Mouse (Mus musculus): ENCODE data around the gene Slc19a1. TPM values are rescaled to one million over a fixed set of nuclear protein-coding genes. Genes with fewer than 3 reads are reported as not detected.

Slc19a1 gene
- polyA plus RNA-seq (2012; rRNA removed), result 18.6 and 19.3 TPM in 2 replicates
- 13.6 and 19.2 TPM in 2 replicates for polyA plus RNA-seq (2014; fragmentation: Nextera tagmentation; extraction: Ambion mirVana)

DNA sequence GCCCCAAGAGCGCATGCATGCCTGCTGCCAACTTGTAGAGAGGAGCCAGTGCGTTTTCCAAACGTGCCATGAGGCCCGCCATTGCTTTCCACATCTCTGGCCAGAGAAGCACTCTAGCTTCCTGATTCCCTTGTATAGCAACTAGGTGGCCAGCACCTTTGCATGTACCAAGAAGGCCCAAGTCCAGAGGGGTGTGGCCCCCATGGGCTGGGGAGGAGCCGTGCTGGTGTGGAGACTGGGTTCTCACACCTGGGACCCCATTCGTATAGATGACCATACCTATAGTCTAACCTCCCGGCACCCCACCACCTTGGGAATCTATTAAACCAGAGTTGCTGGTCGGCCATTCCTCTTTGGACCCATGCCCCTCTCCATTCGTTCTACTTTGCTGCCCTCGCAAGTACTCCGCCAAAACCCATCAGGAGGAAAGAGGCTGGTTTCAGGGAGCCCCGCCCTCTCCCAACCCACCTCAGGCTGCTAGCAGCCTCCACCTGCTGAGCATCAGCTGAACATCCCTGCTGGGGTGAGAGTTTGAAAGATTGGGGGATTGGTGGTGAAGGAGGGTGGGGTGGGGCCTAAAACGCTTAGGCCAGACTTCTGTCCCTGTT lies at the start of gene Slc19a1:
Gene Slc19a1, plus strand, starts transcription at position 474 of the 608 bp plus-strand sequence.
- H3K9me3 ChIP-seq (ENCODE audit: control insufficient read depth, low read length), result no peaks in the 10 kb centered on the region
- TF ChIP-seq CTCF (IDR thresholded peaks at IDR 0.05; ENCODE audit: low read depth) (no peak), EP300 (IDR thresholded peaks at IDR 0.05; ENCODE audit: low read depth) (no peak)
- peak within 1 kb of the TSS; percentile 46 to 84 for H3K4me3 ChIP-seq (ENCODE audit: insufficient read depth in 1 of 2, low read depth in 2 of 2, low read length in 2 of 2)
- no peak for ATAC-seq (ENCODE audit: insufficient read depth)
- no peaks in the 10 kb centered on the region for H3K36me3 ChIP-seq (replicated peaks; ENCODE audit: control insufficient read depth, insufficient read depth, low read depth)
- H3K4me2 ChIP-seq (ENCODE audit: low read depth), result peak within 1 kb of the TSS; percentile 73
- H3K4me1 ChIP-seq (replicated peaks; ENCODE audit: control insufficient read depth in 2 of 2, insufficient read depth in 2 of 2, low read length in 1 of 2), result peaks cover 5 to 16% of the 10 kb centered on the region in 2 experiments
- 59% methylated on average over 13 of the region's 13 CpGs for WGBS (ENCODE audit: insufficient replicate concordance)
- no peak for DNase-seq (ENCODE audit: low read depth in 3 of 3, low spot score in 3 of 3)
- no peak within 1 kb of the TSS for H3K27ac ChIP-seq
- no peaks in the 10 kb centered on the region for H3K27me3 ChIP-seq (ENCODE audit: control insufficient read depth, insufficient read depth, low read length)
- peak within 1 kb of the TSS; percentile 14 for H3K9ac ChIP-seq (replicated peaks)

DNA sequence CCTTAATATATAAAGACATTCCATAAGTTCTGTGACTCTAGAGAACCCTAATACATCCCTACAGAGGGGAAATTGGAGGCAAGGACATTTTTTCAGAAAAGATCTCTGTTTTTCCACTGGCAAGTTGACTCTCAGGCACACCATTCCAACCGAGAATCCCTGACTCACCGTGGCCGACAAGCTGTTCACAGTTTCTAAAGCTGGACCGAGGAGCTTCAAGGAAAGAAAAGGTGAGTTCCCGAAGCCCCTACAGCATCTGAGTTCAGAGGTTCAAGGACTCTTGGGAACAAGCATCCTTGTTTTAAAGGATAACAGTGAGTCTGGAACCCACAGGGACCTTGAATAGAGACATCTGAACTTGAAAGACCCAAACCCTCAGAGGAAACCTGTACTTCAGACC lies 43.5 kb upstream of the Slc19a1 start:
- H3K27me3 ChIP-seq (ENCODE audit: control insufficient read depth, insufficient read depth, low read length), result no peaks in the 10 kb centered on the region; the same call in 1 of the 2 replicates
- H3K27ac ChIP-seq, result no peak overlapping the region
- H3K4me1 ChIP-seq (replicated peaks; ENCODE audit: control insufficient read depth in 2 of 2, insufficient read depth in 2 of 2, low read length in 1 of 2), result no peaks in the 10 kb centered on the region
- no peaks in the 10 kb centered on the region for H3K9me3 ChIP-seq (ENCODE audit: control insufficient read depth, low read length)
- WGBS (ENCODE audit: insufficient replicate concordance), result 64% methylated on average over 5 of the region's 5 CpGs
- H3K9ac ChIP-seq (replicated peaks), result no peak overlapping the region
- H3K36me3 ChIP-seq (replicated peaks; ENCODE audit: control insufficient read depth, insufficient read depth, low read depth), result no peaks in the 10 kb centered on the region
- TF ChIP-seq CTCF (IDR thresholded peaks at IDR 0.05; ENCODE audit: low read depth) (no peak), EP300 (IDR thresholded peaks at IDR 0.05; ENCODE audit: low read depth) (no peak)
- no peak overlapping the region for H3K4me3 ChIP-seq (ENCODE audit: insufficient read depth in 1 of 2, low read depth in 2 of 2, low read length in 2 of 2)
- ATAC-seq (ENCODE audit: insufficient read depth), result no peak
- H3K4me2 ChIP-seq (ENCODE audit: low read depth), result no peak overlapping the region
- no peak for DNase-seq (ENCODE audit: low read depth in 3 of 3, low spot score in 3 of 3)

DNA sequence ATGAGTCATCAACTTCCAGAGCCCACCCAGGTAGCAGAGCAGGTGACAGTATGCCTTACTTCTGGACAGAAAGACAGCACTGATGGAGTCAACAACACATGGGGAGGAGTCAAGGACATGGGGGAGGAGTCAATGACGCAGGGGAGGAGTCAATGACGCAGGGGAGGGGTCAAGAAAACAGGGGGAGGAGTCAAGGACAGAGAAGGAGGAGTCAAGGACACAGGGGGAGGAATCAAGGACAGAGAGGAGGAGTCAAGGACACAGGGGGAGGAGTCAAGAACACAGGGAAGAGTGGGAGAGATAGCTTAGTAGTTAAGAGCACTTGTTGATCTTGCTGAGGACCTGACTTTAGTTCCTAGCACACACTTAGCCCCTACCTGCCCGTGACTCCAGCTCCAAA lies 39.6 kb upstream of the Slc19a1 start:
- Histone ChIP-seq H3K4me3 (ENCODE audit: insufficient read depth in 1 of 2, low read depth in 2 of 2, low read length in 2 of 2) (no peak overlapping the region), H3K9me3 (ENCODE audit: control insufficient read depth, low read length) (no peaks in the 10 kb centered on the region), H3K4me1 (replicated peaks; ENCODE audit: control insufficient read depth in 2 of 2, insufficient read depth in 2 of 2, low read length in 1 of 2) (0 out of 4 replicates have a peak, but pooled peaks cover 0 to under 1% of the 10 kb centered on the region in 2 experiments), H3K4me2 (ENCODE audit: low read depth) (no peak overlapping the region), H3K27me3 (ENCODE audit: control insufficient read depth, insufficient read depth, low read length) (no peaks in the 10 kb centered on the region), H3K27ac (no peak overlapping the region), H3K36me3 (replicated peaks; ENCODE audit: control insufficient read depth, insufficient read depth, low read depth) (no peaks in the 10 kb centered on the region), H3K9ac (replicated peaks) (no peak overlapping the region)
- ATAC-seq (ENCODE audit: insufficient read depth), result no peak
- 27% methylated on average over 3 of the region's 3 CpGs for WGBS (ENCODE audit: insufficient replicate concordance)
- no peak for TF ChIP-seq EP300 (IDR thresholded peaks at IDR 0.05; ENCODE audit: low read depth)
- TF ChIP-seq CTCF (IDR thresholded peaks at IDR 0.05; ENCODE audit: low read depth), result no peak
- no peak for DNase-seq (ENCODE audit: low read depth in 3 of 3, low spot score in 3 of 3)

DNA sequence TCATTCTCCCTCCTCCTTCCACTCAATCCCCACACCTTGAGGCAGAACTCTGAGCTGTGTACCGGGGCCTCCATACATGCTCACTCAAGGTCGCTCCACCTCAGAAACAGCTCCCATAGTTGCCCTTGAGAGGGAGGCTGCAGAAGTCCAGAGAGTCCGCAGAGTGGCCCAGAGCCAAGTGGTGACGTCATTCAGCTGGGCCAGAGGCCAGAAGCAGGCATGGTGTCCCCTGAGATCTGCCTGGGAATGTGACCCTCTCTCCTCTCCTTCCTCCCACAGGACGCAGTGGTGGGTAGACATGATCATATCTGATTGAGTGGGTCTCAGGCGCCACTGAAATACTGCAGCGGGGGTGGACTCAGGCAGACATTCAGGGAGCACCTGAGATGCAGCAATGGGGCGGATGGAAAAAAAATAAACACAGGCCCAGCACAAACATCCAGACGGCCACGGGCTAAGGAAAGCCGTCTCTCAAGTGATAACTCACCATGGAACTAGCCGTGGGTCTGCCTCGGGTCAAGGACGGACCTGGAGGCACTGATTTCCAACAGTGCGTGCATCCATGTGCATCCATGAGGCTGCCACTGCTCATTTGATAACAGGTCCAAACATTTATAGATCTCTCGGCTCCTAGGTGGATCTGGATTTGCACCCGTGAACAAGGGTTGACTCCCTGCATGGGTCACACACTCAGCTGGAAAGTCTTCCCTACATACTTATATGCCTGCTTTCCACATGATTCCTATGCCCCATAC lies 34.1 kb upstream of the Slc19a1 start:
- ATAC-seq (ENCODE audit: insufficient read depth), result peak; percentile 26; the same call in 1 of the 2 replicates
- Histone ChIP-seq H3K4me1 (replicated peaks; ENCODE audit: control insufficient read depth in 2 of 2, insufficient read depth in 2 of 2, low read length in 1 of 2) (0 out of 4 replicates have a peak, but pooled peaks cover 0 to 2% of the 10 kb centered on the region in 2 experiments), H3K4me2 (ENCODE audit: low read depth) (no peak overlapping the region), H3K9ac (replicated peaks) (no peak overlapping the region), H3K4me3 (ENCODE audit: insufficient read depth in 1 of 2, low read depth in 2 of 2, low read length in 2 of 2) (no peak overlapping the region), H3K36me3 (replicated peaks; ENCODE audit: control insufficient read depth, insufficient read depth, low read depth) (no peaks in the 10 kb centered on the region), H3K27ac (no peak overlapping the region), H3K27me3 (ENCODE audit: control insufficient read depth, insufficient read depth, low read length) (no peaks in the 10 kb centered on the region), H3K9me3 (ENCODE audit: control insufficient read depth, low read length) (no peaks in the 10 kb centered on the region)
- no peak for DNase-seq (ENCODE audit: low read depth in 3 of 3, low spot score in 3 of 3)
- 64% methylated on average over 17 of the region's 17 CpGs for WGBS (ENCODE audit: insufficient replicate concordance)
- TF ChIP-seq EP300 (IDR thresholded peaks at IDR 0.05; ENCODE audit: low read depth) (no peak), CTCF (IDR thresholded peaks at IDR 0.05; ENCODE audit: low read depth) (no peak)

DNA sequence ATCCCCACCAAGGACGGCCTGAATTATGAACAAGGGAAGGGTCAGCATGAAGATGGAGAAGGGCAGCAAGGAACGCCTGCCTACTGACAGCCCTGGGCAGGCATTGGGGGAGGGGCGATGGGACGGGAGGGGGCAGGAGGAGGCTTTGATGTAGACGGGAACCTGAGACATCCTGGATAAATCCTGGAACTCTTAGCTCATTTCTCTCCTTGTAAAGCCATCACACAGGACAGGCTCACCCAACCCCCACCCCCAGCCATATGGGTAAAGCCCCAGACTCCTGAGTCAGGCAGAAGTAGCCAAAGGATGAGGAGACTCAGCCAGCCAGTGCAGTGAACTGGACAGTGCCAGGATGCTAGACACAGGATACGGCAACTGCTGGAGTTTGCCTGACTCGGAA lies 27.1 kb upstream of the Slc19a1 start:
- Histone ChIP-seq H3K27ac (no peak overlapping the region), H3K27me3 (ENCODE audit: control insufficient read depth, insufficient read depth, low read length) (no peaks in the 10 kb centered on the region), H3K9me3 (ENCODE audit: control insufficient read depth, low read length) (no peaks in the 10 kb centered on the region), H3K4me1 (replicated peaks; ENCODE audit: control insufficient read depth in 2 of 2, insufficient read depth in 2 of 2, low read length in 1 of 2) (peaks cover 0 to 10% of the 10 kb centered on the region in 2 experiments; a peak in 2 of 4 replicates), H3K9ac (replicated peaks) (no peak overlapping the region), H3K4me2 (ENCODE audit: low read depth) (no peak overlapping the region), H3K4me3 (ENCODE audit: insufficient read depth in 1 of 2, low read depth in 2 of 2, low read length in 2 of 2) (no peak overlapping the region), H3K36me3 (replicated peaks; ENCODE audit: control insufficient read depth, insufficient read depth, low read depth) (no peaks in the 10 kb centered on the region)
- TF ChIP-seq EP300 (IDR thresholded peaks at IDR 0.05; ENCODE audit: low read depth) (no peak), CTCF (IDR thresholded peaks at IDR 0.05; ENCODE audit: low read depth) (no peak)
- 35% methylated on average over 7 of the region's 7 CpGs for WGBS (ENCODE audit: insufficient replicate concordance)
- ATAC-seq (ENCODE audit: insufficient read depth) (no peak), DNase-seq (ENCODE audit: low read depth in 3 of 3, low spot score in 3 of 3) (no peak)

All from liver, embryonic 14.5 days (tissue).